Mouse (Mus musculus) hindbrain, postnatal 0 days (tissue): ENCODE data around the gene Rasgef1b. TPM values are rescaled to one million over a fixed set of nuclear protein-coding genes. Genes with fewer than 3 reads are reported as not detected.

Experiments used
- ATAC-seq: fragments of 200-750 bp; cut with Nextera tagmentation; 2 replicates; pipeline ENCODE4 v1.8.0; 2017; ENCODE audit warnings: mild to moderate bottlenecking, moderate TSS enrichment, moderate library complexity
- DNase-seq: peaks from one replicate; pipeline ENCODE4 v3.0.0-alpha.2; 2015; ENCODE audit warnings: low spot score
- H3K27ac ChIP-seq: fragments of 300-500 bp; sonication (generic); 2 replicates; pipeline ENCODE4 v1.5.1; 2014; ENCODE audit warnings: mild to moderate bottlenecking
- H3K27me3 ChIP-seq: fragments of 300-500 bp; sonication (generic); 2 replicates; pipeline ENCODE4 v1.6.1; 2014; ENCODE audit warnings: low read length, mixed read lengths; ENCODE audit not compliant: insufficient read depth
- H3K36me3 ChIP-seq: fragments of 300-500 bp; sonication (generic); 2 replicates; pipeline ENCODE4 v1.6.1; 2014; ENCODE audit warnings: low read length, mixed read lengths; ENCODE audit not compliant: insufficient read depth
- H3K4me1 ChIP-seq: fragments of 300-500 bp; sonication (generic); 2 replicates; pipeline ENCODE4 v1.6.1; 2014; ENCODE audit warnings: antibody characterized with exemption, low read length, mixed read lengths; ENCODE audit not compliant: insufficient read depth
- H3K4me2 ChIP-seq: fragments of 300-500 bp; sonication (generic); 2 replicates; pipeline ENCODE4 v1.6.1; 2014; ENCODE audit warnings: low read depth, mild to moderate bottlenecking, low read length, moderate library complexity, mixed read lengths
- H3K4me3 ChIP-seq: fragments of 300-500 bp; sonication (generic); 2 replicates; pipeline ENCODE4 v1.5.1; 2014; ENCODE audit warnings: low read length
- H3K9ac ChIP-seq: fragments of 300-500 bp; sonication (generic); replicated peaks from 2 replicates; pipeline ENCODE4 v1.6.1; 2014; ENCODE audit warnings: mild to moderate bottlenecking, low read length, moderate library complexity, mixed read lengths
- H3K9me3 ChIP-seq: fragments of 300-500 bp; sonication (generic); 2 replicates; pipeline ENCODE4 v1.6.1; 2016; ENCODE audit warnings: low read length, mixed read lengths
- CTCF ChIP-seq: IDR thresholded peaks from 2 replicates; pipeline ENCODE4 v1.5.1; 2016; ENCODE audit warnings: antibody characterized with exemption, control low read depth, low read depth
- WGBS: fragments of 180-500 bp; shearing (Covaris S2); extraction: QIAGEN DNeasy Blood & Tissue Kit; methylation state at CpG from one replicate; pipeline ENCODE4 v1.1.7; 2014; 5-methylcytosine and 5-hydroxymethylcytosine counted together
- polyA plus RNA-seq: library from polyadenylated mRNA; unstranded; fragments of >200 nt; fragmentation: Nextera tagmentation; extraction: Ambion mirVana; gene quantifications from 2 replicates; pipeline ENCODE4 v1.2.1, GENCODE M21; 2015
- total RNA-seq: library from RNA; depleted of rRNA; stranded (reverse); fragments of >200 nt; gene quantifications from 2 replicates; pipeline ENCODE4 v1.2.3, GENCODE M21; 2014

Gene Rasgef1b
- total and polyA plus RNA-seq, 2 experiments from 2014 or later: 32.0 to 39.9 TPM

DNA sequence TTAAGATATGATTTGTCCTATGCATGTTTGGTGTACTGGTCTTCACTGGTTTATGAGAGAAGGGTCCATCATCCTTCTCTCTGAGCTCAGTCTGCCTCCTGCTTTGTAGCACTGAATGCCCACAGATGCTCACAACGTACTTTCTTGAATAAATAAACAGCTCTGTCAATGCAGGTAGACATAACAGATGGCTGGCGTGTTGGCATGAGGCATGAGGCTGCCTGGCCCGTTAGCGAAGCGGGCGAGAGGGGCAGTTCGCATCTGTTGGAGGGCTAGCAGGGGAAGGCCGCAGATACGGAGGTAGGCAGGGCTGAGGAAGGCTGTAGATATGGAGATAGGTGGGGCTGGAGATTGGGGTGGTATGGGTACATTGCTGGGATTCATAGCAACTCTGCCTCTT, 451.3 kb downstream of the Rasgef1b start:
- 70% methylated on average over 9 of the region's 9 CpGs for WGBS
- no peak overlapping the region for H3K4me3 ChIP-seq
- no peak for TF ChIP-seq CTCF
- H3K9me3 ChIP-seq: no peaks in the 10 kb centered on the region
- H3K27me3 ChIP-seq: no peaks in the 10 kb centered on the region
- no peak overlapping the region for H3K4me2 ChIP-seq
- DNase-seq: no peak
- no peak overlapping the region for H3K27ac ChIP-seq
- H3K4me1 ChIP-seq: peaks cover 8% of the 10 kb centered on the region; the same call in 1 of the 2 replicates
- H3K36me3 ChIP-seq: no peaks in the 10 kb centered on the region
- no peak for ATAC-seq
- H3K9ac ChIP-seq: no peak overlapping the region

DNA sequence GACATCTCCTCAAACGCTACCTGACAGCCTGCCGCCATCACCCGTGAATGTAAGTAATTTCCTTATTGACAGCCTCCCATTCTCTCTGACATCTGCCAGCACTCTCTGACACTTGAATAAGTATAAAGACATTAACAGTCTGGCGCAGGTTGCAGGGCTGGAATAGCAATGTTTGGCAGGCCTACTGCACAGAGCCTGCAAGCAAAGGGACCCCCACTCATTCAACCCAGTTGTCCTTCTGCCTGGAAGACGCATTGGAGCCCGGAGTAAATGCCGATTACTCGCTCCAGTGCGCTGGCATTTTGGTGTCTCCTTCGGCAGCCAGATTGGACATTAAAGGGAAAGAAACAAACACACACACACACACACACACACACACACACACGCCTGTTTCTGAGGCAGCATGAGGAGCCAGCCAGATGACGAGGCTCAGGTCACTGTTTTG, 454.7 kb downstream of the Rasgef1b start:
- peak overlapping the region; percentile 56; the same call in 1 of the 2 replicates for H3K27ac ChIP-seq
- H3K4me2 ChIP-seq: peak overlapping the region; percentile 27
- no peak overlapping the region for H3K4me3 ChIP-seq
- H3K9me3 ChIP-seq: no peaks in the 10 kb centered on the region
- DNase-seq: peak; percentile 93
- no peak for TF ChIP-seq CTCF
- no peaks in the 10 kb centered on the region for H3K36me3 ChIP-seq
- no peak overlapping the region for H3K9ac ChIP-seq
- peaks cover 8% of the 10 kb centered on the region; the same call in 1 of the 2 replicates for H3K4me1 ChIP-seq
- ATAC-seq: peak; percentile 94
- no peaks in the 10 kb centered on the region for H3K27me3 ChIP-seq
- WGBS: 13% methylated on average over 12 of the region's 12 CpGs

DNA sequence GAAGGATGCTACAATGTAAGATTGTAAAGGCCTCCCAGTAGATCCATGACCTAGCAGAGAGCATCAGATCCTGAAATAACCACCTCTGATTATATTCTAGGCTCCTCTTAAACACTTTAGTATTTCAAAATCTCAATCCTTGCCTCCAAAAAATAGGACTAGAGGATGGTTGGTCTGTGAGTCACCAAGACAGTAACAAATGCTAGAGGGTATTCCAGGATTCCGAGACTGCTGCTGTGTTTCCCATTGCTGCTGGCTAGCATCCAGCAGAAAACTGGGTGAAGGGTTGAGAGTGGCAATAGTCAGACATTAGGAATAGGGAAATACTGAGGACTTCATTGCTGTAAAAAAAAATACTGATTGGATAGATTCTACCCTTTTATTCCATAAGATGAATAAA, 457.3 kb downstream of the Rasgef1b start:
- Histone ChIP-seq H3K27me3 (no peaks in the 10 kb centered on the region), H3K36me3 (no peaks in the 10 kb centered on the region), H3K4me1 (peaks cover 8% of the 10 kb centered on the region; the same call in 1 of the 2 replicates), H3K27ac (no peak overlapping the region), H3K9ac (no peak overlapping the region), H3K4me2 (no peak overlapping the region), H3K9me3 (no peaks in the 10 kb centered on the region), H3K4me3 (no peak overlapping the region)
- WGBS: 67% methylated on average over 1 of the region's 1 CpGs
- no peak for ATAC-seq
- no peak for DNase-seq
- TF ChIP-seq CTCF: no peak

DNA sequence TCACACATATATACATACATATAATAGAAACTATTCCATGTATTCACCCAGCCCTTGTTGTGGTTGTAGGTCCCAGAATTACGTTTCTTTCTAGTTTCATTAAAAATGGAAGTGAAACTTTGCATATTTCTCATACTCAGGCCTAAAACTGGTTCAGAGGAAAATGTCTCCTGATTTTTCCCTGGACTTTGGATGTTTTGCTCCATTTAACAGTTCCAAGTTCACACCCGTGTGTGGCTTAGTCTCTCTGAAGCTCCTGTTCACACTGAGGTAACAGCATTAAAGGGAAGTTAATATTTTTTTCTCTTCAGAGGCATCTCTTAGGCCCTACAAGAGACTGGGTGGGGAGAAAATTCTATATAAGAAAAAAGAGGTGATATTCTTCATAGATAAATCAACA, 459.7 kb downstream of the Rasgef1b start:
- H3K9me3 ChIP-seq: no peaks in the 10 kb centered on the region
- H3K27ac ChIP-seq: no peak overlapping the region
- no peaks in the 10 kb centered on the region for H3K4me1 ChIP-seq
- no peak for TF ChIP-seq CTCF
- no peak for ATAC-seq
- H3K36me3 ChIP-seq: no peaks in the 10 kb centered on the region
- no peak overlapping the region for H3K9ac ChIP-seq
- H3K4me3 ChIP-seq: no peak overlapping the region
- H3K27me3 ChIP-seq: no peaks in the 10 kb centered on the region
- 91% methylated on average over 2 of the region's 2 CpGs for WGBS
- no peak overlapping the region for H3K4me2 ChIP-seq
- DNase-seq: no peak

DNA sequence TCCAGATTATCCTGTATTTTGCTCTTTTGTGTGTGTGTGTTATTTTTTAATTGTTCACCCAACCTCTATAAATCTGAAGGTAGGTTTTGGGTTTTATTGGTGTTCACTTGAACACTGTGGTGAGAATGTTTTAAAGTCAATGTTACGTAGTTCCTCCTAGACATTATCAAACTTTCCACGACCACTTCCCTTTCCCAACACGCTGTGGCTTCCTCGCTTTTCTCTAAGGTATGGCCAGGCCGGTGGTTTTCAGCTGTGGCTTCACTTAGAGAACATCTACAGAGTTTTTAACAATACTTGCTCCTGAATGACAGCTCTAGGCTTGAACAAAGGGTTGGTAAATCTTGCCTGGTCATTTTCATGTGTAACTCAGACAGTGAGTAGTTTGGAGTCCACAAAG, 461.5 kb downstream of the Rasgef1b start:
- no peak overlapping the region for H3K9ac ChIP-seq
- no peaks in the 10 kb centered on the region for H3K4me1 ChIP-seq
- WGBS: 92% methylated on average over 5 of the region's 5 CpGs
- H3K4me2 ChIP-seq: no peak overlapping the region
- no peaks in the 10 kb centered on the region for H3K9me3 ChIP-seq
- no peaks in the 10 kb centered on the region for H3K36me3 ChIP-seq
- no peak for TF ChIP-seq CTCF
- no peak overlapping the region for H3K27ac ChIP-seq
- no peak for ATAC-seq
- no peaks in the 10 kb centered on the region for H3K27me3 ChIP-seq
- no peak overlapping the region for H3K4me3 ChIP-seq
- DNase-seq: no peak

DNA sequence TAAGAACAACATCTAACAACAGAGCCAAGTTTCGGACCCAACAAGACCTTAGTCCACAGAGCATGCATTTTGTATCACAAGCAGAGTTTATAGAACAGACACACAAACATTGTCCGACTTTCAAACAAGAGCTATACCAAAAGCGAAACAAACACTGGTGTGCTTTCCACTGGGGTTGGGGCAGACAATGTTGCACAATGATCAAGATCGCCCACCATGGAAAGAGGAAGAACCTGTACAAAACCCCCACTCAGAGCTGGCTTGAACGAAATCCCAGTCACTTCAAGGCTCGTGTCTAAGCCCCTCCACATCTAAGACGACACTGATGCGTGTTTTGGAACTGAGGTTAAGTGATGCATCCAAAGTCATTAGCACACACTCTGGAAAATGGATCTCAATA, 462.6 kb downstream of the Rasgef1b start:
- Histone ChIP-seq H3K27ac (no peak overlapping the region), H3K27me3 (no peaks in the 10 kb centered on the region), H3K4me3 (no peak overlapping the region), H3K4me2 (no peak overlapping the region), H3K9ac (no peak overlapping the region), H3K36me3 (no peaks in the 10 kb centered on the region), H3K9me3 (no peaks in the 10 kb centered on the region), H3K4me1 (no peaks in the 10 kb centered on the region)
- TF ChIP-seq CTCF: no peak
- ATAC-seq (no peak), DNase-seq (no peak)
- WGBS: 88% methylated on average over 8 of the region's 8 CpGs

DNA sequence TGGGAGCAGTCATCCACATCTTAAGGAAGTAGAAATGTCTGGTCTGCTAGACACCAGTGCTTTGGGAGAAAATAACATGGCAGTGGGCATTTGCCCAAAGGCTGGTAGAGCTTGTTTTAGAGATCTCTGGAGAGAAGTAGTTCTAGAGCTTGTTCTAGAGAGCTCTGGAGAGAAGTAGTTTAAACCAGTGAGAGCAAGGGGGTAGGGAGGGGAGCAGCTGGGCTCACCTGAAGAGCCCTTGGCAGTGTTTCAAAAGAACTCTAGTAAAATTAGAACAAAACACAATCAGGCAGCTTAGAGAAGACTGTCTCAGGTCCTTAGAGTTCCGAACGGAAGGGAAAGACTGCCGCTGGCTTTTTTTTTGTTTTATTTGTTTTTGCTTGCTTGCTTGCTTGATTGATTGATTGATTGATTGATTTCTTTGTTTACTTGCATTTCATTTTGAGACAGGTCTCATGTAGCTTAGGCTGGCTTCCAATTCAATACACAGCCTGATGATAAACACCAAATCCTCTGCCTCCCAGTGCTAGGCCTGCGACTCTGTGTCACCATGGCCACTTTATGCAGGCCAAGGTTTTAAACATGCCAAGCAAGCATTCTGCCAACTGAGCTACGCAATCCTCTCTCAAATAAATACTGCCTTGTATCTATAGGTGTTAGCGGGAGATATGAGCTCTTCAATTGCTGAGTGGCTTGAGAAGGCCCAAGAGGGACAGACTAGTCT, 466.5 kb downstream of the Rasgef1b start:
- Histone ChIP-seq H3K4me2 (no peak overlapping the region), H3K9me3 (no peaks in the 10 kb centered on the region), H3K4me1 (no peaks in the 10 kb centered on the region), H3K27ac (no peak overlapping the region), H3K9ac (no peak overlapping the region), H3K27me3 (no peaks in the 10 kb centered on the region), H3K4me3 (no peak overlapping the region), H3K36me3 (no peaks in the 10 kb centered on the region)
- no peak for ATAC-seq
- no peak for DNase-seq
- 63% methylated on average over 6 of the region's 6 CpGs for WGBS
- no peak for TF ChIP-seq CTCF
